Mouse (Mus musculus) retina, embryonic 14.5 days (tissue): Measurements from ENCODE around the gene Rab37.

Source experiments
- DNase-seq: peaks from one replicate; pipeline ENCODE4 v3.0.0-alpha.2; 2015; ENCODE audit warnings: low spot score

Gene Rab37

DNA sequence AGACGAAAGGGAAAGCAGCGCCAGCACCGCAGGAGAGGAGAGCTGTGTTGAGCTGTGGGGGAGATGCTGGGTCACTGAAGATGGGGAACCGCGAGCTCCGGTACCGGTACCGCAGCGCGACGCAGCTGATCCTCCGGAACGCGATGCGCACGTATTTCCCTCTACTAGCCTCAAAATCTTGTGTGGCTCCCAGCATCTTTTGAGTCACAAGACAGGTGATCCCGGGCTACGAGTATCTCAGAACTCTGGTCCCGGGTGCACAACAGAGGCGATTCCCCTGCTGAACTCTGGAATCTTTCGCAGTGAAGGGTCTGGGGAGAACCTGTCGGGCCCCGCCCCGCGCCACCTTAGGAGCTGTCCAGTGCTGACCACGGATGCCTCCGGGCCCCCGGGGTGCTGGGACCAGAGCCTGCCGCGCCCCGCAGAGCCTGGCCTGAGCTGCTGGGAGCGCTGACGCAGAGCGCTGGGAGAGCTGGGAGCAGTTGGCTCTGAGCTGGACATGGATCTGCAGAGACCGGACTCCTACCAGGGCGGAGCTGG is at the start of gene Rab37:
Gene Rab37, plus strand, starts transcription at position 70 of the 540 bp plus-strand sequence.
- peak; percentile 17 for DNase-seq

DNA sequence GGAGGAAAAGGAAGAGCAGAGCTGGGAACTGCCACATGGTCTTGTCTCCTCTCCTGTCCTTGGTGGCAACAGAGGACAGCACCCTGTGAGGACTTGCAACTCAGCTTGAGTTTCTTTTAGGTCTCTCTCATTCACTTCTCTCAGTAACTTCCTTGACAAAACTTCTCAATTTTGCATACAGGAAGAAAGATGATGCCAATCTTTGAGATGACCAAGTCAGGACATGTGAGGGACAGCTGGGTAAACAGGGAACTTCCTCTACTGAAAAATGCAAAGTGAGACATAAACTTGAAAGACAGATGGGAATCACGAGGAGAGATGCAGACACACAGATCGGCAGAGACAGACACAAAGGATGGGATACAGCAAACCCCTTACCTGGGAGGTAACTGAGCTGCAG is 43.0 kb upstream of the Rab37 start, which contains the start of gene Cd300ld3:
Gene Cd300ld3, minus strand, starts transcription at position 151 of the 400 bp plus-strand sequence.
- DNase-seq: no peak

DNA sequence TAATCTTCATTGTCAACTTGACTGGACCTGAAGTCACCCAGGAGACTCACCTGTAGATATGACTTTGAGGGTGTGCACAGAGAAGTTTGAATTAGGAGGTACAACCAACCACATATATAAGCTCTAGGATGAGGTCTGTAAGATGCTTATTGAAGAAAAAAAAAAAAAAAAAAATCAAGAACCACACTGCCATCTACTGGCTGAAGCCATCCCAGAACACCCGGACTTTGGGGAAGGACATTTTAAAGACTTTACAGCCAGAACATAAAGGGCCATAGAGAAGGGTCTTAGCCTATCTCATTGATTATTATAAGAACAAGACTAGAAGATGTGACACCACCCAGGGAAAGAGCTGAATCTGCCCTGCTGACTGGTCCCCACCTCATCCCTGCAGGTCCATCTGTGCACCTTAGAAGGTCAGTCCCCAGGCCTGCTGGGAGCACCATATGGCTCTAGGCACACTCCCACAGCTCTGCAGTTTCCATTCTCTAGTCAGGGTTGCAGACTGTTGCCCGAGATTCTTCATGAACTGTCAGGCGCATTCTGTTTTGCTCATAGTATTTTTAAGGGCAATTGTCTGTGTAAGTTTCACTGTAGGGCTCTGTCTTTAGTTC is 41.8 kb upstream of the Rab37 start:
- peak; percentile 50 for DNase-seq

DNA sequence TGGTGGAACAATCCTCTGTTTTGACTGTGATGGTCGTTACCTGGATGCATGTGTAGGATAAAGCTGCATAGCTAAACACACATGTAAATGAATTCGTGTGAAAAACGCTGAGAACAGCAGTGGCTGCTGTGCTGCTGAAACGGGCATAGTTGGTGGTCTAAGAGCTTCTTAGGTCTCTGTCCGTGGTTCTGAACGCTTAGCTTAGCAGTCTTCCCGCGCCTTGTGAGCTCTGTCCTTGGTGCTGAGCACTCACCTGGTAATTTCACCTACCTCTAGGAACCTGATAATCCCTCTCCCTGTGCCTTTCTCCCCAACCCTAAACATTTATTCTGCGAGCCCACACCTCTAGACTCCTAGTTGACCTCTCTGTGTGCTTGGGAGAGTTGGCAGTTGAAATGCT is 39.0 kb upstream of the Rab37 start:
- peak; percentile 77 for DNase-seq

DNA sequence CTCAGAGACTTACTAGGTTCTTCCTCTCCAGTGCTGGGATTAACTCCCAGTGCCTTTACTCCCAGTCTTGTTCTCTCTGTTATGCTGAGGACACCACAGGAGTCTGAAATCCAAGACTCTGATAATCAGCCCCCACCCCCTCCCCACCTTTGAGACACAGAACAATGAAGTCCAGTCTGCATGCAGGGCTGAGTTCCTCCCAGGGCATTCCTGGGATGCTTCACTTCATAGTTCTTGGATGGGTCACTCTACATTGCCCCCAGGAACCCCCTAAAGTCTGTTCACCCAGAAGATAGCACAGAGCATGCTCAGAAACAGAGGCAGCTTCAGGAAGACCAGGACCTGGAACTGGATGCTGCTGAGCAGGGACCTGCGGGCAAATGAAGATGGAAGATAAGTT is 38.2 kb upstream of the Rab37 start:
- DNase-seq: no peak

DNA sequence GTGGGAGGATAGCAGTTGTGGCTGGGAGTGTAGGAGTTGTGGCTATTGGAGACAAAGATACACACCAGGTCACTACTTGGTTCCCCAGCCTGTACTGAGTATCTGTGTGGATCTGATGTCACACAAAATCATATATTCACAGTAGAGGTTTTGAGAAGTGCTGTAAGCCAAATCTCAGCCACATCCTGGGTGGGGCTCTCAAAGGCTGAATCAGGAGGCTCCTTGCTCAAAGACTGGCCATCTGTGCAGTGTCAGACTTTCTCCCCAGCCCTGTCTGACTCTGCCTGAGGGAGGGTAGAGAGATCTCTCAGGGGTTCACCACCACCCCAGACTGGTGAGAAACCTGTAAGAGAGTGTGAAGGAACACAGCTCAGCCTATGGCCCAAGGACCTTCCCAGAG is 36.7 kb upstream of the Rab37 start:
- DNase-seq: no peak

DNA sequence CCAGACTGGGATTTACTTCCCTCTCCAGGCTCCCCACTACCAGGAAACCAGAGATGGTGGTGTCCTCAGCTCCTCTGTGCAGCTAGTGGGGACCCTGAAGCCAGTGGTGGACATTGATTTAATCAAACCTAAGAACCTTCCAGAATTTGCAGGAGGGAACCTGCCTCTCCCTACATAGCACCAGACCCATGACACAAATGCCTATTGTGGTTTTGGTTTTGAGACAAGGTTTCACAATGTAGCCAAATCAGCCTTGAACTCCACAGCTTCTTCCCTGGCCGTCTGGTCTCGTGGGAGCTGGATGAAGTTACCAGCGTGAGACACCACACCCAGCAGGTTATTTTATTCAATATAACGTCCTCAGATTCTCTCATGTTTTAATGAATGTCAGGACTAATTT is 32.5 kb upstream of the Rab37 start:
- no peak for DNase-seq

DNA sequence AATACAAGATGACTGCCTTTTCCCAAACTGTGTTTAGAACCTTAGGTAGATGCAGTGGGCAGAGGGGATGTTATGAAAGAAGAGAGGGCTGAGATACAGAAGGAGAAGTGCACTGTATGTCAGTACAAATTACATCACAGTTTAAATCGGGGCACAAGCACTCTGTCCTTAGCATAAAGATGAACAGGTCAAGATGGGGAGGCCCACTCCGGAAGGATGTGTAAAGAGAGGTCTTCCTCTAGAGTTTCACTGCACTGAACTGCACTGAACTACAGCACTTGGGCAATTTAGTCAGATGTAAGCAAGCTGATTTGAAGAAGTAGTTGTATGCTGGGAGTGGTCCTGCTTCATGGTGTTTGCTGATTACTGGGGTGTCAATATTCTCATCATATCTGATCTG is 31.4 kb upstream of the Rab37 start:
- DNase-seq: no peak

DNA sequence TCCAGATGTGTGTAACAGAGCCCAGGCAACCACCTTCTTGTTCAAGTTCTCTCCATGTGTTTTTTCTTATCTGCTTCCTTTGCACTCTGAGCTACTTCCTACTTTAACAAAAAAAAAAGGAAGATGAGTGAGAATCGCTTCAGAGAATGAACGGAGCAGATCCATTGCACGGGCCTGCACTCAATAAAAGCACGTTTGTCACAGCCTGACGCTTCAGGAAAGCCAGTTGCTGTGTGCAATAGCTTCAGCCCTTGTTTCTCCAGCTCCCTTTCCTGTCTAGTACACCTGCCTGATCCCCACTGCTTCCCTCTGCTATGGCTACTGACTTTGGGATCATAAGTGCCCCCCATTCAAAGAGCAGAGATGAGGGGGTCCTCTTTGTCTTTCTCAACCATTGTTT is 29.2 kb upstream of the Rab37 start, which contains the start of gene Cd300e:
Gene Cd300e, minus strand, starts transcription at position 101 of the 400 bp plus-strand sequence.
- DNase-seq: no peak

DNA sequence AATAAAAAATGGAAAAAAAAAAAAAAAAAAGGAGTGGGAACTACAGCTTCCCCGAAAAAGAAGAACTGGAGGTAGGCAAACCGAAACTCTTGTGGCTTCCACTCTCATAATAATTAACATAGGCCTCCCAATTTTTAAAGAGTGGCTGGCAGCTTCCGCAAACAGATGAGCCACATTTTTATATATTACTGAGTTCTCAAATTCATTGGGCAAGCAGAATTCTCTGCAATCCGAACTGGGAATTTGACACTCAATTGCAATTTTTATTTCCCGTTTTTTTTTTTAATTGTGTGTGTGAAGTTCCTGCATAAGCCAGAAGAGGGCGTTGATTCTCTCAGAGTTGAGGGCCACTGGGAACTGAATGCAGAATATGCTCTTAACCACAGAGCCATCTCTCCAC is 24.5 kb upstream of the Rab37 start:
- DNase-seq: no peak

DNA sequence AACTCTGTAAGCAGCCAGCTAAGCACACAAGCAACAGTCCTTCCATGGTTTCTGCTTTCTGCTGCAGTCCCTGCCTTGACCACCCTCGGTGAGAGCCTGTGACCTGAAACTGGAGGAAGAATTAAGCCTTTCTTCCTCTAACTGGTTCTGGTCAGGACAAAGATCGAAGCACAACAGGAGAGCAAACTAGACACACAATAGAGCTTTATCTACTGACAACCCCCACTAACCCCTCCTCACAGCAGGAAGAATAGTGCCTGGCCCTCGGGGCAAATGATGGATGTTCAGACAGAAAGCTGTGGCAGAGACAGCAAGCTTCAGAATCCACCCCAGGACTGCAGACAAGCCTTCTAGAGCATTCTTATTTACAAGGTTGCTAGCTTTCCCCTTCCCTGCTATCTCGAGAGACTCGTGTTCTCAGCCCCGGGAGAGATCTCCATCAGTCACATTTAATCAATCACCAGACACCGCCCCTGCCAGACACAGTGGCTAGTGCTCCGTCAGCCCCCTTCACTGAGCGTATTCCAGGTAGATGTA is 20.1 kb upstream of the Rab37 start:
- DNase-seq: peak; percentile 67

DNA sequence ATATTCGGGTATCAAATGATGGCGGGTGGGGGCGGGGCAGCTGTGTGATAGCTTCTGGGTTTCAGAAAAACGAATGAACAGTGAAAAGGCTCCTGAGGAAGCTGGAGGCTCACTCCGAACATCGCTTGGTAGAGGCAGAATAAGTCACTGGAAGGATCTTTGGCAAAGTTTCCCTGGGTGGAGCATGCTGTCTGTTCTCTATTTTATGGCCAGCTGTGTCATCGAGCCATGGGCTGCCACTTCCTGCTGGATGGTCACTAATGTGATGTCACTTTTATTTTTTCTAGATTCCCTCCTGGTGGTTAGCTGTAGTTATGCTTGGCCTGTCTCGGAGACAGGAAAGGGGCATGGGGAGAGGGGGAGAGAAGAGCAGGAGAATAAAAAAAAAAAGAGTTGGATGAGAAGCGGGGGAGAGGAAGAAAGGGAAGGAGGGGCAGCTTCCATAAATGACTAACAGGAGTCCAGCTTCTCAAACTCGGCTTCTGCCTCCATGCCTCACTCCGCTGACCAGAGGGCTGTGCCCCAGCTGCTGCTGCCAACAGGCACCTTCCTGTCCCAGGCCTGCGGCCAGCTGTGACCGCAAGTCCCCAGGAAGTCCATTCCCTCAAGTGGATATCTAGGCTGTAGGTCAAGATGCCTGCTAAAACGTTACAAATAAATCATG is 19.5 kb upstream of the Rab37 start:
- DNase-seq: peak; percentile 78

DNA sequence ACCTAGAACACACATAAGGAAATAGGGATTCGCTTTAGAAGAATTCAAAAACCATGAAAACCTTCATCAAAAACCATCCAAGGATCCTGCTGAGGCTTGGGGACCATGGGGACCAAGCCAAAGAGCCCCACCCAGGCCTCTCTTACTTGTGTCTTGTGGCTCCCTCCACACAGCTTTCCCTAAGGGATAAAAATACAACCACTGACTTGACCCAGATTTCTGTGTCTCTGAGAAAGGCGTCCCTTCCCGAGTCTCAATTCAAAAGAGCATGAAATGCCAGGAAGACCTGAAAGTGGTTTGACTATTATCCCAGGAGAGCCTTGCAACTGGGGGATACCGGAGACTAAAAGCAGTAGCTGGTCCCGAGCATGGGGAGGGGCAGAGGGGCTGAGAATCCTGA is 18.2 kb upstream of the Rab37 start:
- DNase-seq: no peak

DNA sequence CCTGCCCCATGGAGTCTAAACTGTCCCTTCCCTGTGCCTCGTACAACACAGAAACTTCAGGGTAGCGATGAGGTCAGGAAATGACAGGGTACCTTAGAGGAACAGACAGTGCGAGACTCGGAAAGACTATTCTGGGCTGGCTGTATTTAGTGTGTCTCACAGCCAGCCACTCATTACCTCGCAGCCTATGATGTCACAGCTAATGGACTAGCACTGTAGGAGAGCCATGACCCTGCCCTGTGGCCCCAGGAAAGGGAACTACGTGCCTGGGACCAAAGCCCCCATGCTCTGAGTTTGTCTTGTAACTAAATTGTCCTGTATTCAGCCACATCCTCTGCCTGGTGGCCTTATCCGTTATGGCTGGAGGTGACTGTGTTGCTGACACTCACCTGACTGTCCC is 15.8 kb upstream of the Rab37 start:
- DNase-seq: no peak

DNA sequence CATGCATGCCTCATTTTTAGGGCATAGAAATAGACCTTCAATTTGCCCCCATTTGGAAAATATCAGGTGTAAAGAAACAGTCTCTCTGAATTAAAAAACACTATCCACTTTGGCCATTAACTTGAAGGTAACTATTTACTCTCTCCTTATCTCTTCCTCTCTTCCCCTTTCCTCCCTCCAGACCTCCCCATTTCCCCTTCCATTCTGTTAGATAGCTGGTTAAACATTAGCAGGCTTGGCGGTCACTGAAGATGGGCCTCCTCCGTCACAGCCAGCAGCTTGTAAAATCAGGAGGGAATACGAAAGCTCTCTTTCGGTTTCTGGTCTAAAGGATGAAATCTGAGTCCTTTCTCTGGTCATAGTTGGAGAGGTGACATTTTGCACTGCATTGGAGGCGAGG is 15.4 kb upstream of the Rab37 start:
- DNase-seq: no peak

DNA sequence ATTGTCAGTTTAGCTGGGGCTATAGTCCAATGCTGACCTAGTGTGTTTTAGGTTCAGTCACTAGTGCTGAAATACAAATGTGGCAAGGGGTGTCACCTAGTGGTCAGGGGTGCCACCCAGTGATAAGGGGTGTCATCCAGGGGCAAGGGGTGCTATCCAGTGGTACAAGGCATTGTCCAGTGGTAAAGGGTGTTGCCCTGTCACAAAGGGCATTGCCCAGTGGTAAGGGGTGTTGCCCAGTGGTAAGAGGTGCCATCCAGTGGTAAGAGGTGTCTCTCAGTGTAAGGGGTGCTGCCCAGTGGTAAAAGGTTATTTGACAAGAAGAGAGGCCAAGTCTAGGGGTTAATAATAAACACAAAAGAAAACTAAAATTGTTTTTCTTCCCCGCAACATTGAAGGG is 13.8 kb upstream of the Rab37 start:
- DNase-seq: no peak

DNA sequence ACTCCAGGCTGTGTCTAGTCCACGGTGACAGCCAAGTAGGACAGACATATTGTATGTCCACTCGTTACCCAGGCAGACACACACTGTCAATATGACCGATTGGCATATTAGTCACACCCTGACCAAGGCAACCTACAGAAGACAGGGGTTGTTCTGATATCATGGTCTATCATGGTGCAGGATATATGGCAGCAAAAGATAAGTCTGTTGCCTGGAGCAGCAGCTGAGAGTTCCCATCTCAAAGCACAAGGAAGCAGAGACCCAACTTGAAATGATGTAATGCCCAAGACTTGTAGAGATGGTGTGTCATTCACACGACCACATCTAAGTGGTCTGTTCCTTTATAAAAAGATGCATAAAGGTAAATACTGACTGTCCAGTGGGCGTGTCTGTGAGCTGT is 12.6 kb upstream of the Rab37 start:
- no peak for DNase-seq

DNA sequence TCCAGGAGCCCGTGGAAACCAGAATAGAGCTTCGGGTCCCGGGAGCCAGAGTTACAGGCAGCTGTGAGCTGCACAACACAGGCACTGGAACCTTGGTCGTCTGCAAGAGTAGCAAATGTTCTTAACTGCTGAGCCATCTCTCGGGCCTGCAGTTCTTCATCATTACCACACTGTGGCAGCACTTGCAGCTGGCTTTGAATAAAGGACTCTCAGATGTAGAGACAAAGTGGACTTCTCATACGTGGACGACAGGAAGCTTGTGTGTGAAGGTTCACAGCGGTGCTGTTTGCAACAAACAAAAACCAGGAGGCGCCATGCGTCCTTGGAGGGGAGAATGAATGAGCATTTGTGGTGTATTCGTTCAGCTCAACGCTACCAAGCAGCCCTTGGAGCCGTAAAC is 10.3 kb upstream of the Rab37 start:
- DNase-seq: peak; percentile 82

DNA sequence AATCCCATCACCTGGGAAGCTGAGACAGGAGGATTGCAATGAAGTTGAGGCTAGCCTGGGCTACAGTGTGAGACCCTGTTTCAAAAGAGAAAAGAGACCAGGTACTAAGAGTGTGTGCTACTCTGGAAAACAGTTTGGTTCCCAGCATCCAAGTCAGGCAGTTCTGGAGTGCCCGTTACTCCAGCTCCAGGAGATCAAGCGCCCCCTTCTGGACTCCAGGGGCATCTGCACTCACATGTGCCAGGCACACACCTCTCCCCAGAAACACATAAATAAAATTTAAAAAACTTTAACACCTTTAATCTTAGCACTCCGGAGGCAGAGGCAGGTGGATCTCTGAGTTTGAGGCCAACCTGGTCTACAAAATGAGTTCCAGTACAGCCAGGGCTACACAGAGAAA is 9.9 kb upstream of the Rab37 start:
- DNase-seq: no peak

DNA sequence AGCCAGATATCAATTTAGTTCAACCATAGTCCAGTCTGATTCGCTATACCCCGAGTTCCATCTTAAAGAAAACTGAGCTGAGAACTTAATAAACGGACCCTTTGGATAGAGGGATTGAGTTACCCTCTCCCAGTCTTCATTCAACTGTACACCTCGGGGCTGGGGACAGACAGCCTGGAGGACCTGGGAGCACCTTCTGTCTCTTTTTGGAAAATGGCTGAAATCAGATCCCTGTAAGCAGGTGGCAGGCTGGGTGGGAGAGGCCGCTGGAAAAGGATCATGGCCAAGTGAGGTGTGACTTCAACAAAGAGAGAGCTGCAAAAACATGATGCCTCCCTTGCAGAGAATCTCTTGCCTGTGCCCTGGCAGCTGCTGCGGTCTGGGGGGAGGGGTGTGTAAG is 9.0 kb upstream of the Rab37 start:
- DNase-seq: no peak

DNA sequence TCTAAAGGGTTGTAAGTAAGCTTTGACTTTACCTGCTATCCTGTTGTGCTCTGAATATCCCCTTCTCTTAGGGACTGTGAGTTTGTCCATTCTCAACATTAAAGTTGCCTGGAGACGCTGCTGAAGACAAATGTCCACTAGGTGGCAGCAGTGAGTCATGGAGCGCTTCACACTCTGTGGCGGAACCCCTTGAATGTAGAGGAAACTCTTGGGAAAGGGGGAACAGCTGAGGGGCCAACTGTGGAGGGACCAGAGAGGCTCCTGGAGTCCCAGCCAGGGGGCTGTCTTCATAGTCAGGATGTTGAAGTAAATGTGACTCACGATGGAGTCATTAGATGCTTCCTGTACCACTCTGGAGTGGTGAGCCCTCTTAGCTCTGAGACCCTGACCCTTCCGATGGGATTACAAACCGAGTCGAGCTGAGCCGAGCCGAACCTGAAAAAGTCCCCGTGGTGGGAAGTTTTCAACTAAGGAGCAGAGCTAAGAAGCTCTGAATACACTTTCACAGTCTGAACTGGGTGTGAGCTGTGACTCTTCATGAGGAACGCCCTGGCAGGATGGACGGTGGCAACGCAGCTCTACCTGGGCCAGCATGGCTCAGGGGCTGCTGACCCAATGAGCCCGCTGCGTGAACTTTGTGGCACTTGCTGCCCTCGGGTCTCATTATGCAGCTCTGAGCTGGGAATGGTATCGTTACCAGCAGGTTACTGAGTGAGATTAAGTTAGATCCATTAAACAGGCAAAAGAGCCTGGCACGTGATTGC is 7.7 kb upstream of the Rab37 start:
- peak; percentile 94 for DNase-seq

DNA sequence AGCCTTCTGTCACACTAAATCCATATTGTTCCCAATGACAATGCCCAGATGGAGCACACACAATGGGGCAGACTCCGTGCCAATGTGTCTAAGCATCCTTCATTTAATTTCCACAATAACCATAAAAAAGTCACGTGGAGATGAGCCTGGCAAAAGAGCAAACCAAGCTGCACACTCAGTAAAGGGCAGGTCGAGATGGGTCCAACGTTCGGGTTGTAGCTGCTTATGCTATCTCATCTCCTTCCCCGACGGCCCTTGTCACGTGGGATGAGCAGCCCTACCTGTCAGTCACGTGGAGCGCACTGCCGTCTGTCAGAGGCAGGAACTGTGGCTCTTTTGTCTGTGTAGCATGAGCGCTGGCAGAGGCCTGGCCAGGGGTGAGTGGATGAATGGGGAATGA is 6.6 kb upstream of the Rab37 start:
- peak; percentile 35 for DNase-seq

DNA sequence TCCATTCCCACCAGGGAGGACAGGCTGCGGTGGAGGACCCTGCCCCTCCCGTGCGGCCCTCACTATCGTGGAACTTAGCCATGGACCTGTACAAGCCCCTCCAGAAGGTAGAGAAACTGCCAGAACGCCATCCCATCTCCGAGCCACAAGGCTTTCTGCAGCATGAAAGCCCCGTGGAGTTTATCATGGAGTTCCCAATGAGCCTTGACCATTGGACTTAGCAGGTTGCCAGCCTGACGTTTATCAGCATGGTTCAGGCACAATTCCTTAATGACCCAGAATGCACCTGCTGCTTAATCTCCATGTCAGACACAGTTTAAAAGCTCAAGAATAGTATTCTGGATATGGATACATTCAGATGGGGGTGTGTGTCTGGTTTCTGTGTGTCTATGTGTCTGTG is 6.2 kb upstream of the Rab37 start:
- no peak for DNase-seq
